Mouse (Mus musculus) heart, postnatal 10 days (tissue): ENCODE measurements around the gene Agbl2. TPM values are rescaled to one million over a fixed set of nuclear protein-coding genes. Genes with fewer than 3 reads are reported as not detected.
A peak's percentile ranks its signal among the peaks of the same experiment; 100 is the strongest.
"Not testable (repeated sequence)": the region's sequence is repeated elsewhere in the genome, so short reads cannot be mapped to it uniquely, and the experiment has no call there.

Source experiments
- DNase-seq, 2 experiments: peaks; one replicate each; pipeline ENCODE4 v3.0.0; 2021
- intact Hi-C: fragments of 180-260 bp; cut with DNase I; formaldehyde crosslinking; loops from one replicate; pipeline ENCODE4 v1.15.1; 2025
- total RNA-seq, 2 experiments: library from RNA; stranded (reverse); gene quantifications; 2 replicates each; pipeline ENCODE4 v1.2.3; 2021

Agbl2 gene
- total RNA-seq, 2 experiments from 2014 or later, result 1.2 to 1.6 TPM

DNA sequence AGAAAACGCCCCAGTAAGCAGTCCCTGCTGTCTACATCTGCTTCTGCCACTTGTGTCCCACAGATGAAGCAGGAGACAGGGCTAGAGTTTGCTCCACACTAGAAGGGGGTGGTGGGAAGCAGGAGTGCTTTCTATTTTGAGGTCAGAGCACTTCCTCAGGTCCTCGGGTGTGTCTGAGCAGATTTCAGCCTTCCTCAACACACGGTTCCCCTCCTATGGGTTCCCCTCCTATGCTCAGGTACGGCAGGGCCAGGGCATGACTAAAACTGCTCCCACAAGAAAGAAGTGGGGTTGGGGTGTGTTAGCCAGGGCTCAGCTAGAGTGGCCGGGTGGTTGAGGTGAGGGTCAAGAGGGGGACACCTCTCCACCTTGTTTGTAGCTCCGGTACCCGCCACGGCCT is 28.2 kb downstream of the Agbl2 start:
- intact Hi-C loops, result no loop called here

DNA sequence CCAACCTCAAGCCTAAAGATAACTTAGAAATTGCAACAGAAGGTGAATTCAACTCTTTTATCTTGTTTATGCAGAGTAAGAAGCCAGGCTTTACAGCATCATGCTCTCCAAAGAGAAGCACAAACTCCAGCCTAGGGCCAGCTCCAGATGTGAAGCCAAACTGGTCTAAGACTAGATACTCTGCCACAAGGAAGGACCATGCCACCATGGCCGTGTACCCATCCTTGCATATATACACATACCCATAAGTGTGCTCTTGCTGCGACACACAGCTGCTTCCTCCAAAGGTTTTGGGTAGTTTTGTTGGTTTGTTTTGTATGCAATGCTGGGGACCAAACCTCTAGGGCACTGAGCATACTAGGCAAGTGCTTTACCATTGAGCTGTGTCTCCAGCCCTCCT is 32.7 kb downstream of the Agbl2 start:
- intact Hi-C loops, result no loop called here
- no peak for DNase-seq

More for the DNA sequence above, 28.2 kb downstream of the Agbl2 start:
- no peak for DNase-seq

- no peak for DNase-seq
- intact Hi-C loops, result no loop called here
These were observed 33.6 kb downstream of the Agbl2 start for GRCm38 (mm10) chr2:90816144-90816543.

- DNase-seq, result no peak
- intact Hi-C loops, result no loop called here
These were observed 36.2 kb downstream of the Agbl2 start for GRCm38 (mm10) chr2:90818710-90819109.

- no peak for DNase-seq
- intact Hi-C loops, result no loop called here
These were observed 38.4 kb downstream of the Agbl2 start for GRCm38 (mm10) chr2:90820894-90821293.

DNA sequence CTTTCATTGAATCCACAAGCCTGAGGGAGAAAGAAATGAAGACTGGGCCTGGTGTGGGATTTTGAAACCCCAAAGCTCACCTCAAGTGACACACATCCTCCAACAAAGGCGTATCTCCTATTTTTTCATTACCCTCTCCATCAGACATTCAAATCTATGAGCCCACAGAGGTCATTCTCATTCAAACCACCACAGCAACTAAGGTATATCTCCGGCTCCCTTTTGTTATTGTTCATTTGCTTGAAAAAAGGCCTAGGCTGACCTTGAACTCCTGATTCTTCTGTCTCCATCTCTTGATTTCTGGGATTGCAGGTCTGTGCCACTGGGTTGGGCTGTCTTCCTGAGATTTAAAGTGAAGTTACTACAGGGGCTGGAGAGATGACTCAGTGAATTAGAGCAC is 40.5 kb downstream of the Agbl2 start:
- intact Hi-C loops, result no loop called here
- DNase-seq, result no peak

DNA sequence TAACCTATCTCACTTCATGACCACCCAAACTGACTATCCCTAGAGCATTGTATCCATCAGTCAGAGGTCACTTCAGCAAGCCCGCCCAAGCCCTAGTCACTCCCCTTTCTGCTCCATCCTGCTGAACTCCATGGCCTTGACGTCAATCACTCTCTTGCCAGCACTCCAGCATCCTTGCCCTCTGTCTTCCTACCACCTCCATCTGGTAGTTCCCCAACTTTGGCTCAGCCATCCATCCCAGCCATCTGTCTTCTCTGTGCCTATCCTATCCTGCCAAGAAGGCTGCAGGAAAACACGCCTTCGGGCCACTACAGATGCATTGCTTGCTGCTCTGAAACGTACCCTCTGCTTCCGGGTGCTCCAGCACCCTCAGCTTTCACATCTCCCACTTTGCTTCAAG is 41.3 kb downstream of the Agbl2 start:
- no peak for DNase-seq
- intact Hi-C loops, result no loop called here

GRCm38 (mm10) chr2:90824528-90824927 is 42.0 kb downstream of the Agbl2 start:
- intact Hi-C loops, DNase-seq: not testable (repeated sequence)

GRCm38 (mm10) chr2:90825515-90826172 is 43.1 kb downstream of the Agbl2 start:
- DNase-seq, result no peak
- intact Hi-C loops, result no loop called here

DNA sequence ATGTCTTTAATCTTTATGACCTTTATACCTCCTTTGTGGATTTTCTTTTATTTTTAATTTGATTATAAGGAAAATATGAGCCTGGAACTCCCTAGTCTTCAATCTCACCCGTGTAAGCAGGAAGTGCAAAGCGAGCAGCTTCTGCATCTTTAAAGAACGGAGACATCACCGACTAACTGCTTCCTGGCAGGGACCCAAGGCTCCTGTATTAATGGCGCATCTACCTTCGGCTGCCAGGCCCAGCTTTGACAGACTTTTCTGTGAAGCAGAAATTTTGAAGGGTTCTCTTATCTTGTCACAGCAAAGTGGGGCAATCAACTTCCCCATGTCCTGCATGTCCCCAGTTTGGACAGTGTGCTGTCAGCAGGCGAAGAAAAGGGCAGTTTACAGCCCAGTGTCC is 46.2 kb downstream of the Agbl2 start:
- intact Hi-C loops, result no loop called here
- DNase-seq, result no peak

DNA sequence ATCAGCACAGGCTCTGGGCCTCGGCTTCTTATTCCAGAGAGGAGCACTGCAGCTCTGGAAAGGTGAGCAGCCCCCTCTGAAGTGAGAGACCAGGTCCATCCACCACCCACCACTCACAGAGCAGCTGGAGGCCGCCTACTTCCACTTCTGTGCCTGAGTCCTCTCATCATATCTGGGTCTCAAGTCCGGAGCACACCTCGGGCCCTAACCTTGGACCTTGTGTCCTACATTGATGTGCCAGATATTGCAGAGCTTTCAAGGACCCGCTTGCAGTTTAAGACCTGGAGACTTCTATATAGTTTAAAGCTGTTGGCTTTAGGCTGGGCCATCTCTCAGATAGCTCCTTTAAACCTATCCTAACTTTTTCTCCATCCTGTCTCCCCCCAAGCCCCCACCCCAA is 51.0 kb downstream of the Agbl2 start:
- intact Hi-C loops, result no loop called here
- DNase-seq, result no peak

DNA sequence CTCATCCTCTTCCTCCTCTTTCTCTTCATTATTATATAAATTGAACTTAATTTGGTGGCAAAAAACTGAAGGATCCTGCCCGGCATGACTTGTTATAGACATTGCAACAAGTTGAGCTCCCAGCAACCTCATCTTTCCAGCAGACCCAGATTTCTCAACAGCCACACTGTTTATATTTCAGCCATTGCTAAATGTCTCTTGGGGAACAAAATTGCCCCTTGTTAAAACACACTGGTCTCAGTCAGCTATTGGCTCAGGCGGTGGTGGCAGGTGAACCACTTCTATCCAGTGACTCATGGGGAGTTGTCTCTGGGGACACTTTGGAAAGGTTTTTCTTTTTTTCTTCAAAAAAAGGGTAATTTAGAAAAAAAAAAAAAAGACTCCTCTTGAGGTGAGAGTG is 56.1 kb downstream of the Agbl2 start:
- no peak for DNase-seq
- intact Hi-C loops, result no loop called here

DNA sequence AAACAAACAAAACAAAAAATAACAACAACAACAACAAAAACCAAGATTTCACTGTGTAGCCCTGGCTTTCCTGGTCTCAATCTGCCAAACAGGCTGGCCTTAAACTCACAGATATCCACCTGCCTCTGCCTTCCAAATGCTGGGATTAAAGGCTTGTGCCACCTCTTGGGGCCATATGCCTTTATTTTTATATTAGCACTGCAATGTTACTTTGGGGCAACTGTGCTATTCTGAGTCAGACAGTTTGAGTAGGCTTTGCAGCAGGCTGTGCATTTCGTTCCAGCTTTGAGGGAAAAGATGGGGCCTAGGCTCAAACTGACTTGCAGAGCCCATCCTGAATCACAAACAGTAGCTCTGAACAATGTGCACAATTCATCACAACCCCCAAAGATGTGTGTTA is 61.1 kb downstream of the Agbl2 start:
- intact Hi-C loops, result no loop called here
- no peak for DNase-seq

- intact Hi-C loops, result no loop called here
- DNase-seq, result no peak
These were observed 61.7 kb downstream of the Agbl2 start for GRCm38 (mm10) chr2:90844262-90844661.

DNA sequence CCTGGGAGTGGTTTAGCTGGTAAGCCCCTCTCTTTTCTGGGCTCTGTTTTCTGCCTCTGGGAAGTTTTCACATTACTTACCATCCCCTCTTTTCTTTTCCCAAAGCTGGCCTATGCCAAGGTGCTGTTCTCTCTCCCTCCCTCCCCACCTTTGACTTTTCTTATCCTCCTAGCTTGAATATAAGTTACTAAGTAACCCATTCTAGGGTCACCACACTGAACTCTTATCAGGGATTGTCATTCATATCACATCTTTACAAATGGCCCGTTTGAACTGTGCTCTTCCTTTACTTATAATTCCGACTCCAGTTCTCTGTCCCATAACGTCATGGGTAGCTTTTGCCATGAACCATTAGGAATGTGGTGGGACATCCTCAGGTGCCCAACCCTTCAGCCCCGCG is 62.7 kb downstream of the Agbl2 start:
- DNase-seq, result no peak
- intact Hi-C loops, result no loop called here

DNA sequence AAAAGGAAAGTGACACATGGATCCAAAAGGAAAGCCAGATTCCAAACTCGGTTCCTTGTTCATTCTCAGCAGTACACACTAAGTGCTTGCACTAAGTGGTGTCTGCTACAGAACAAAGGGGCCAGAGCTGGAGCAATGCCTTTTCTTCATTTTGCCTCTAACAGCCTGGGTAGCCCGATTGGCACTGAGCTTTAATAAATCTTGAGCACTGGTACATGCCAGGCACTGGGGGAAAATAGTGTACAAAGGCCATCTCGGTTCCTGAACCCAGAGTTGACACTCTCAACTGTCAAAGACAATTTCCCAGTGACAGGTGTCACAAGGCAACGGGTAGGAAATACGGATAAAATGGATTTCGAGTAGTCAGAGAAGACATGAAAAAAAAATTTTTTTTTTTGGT is 63.6 kb downstream of the Agbl2 start:
- DNase-seq, result peak in 1 of 2 experiments; percentile 26
- intact Hi-C loops, result no loop called here

GRCm38 (mm10) chr2:90846597-90846954 is 64.0 kb downstream of the Agbl2 start:
- DNase-seq, result no peak
- intact Hi-C loops, result no loop called here

DNA sequence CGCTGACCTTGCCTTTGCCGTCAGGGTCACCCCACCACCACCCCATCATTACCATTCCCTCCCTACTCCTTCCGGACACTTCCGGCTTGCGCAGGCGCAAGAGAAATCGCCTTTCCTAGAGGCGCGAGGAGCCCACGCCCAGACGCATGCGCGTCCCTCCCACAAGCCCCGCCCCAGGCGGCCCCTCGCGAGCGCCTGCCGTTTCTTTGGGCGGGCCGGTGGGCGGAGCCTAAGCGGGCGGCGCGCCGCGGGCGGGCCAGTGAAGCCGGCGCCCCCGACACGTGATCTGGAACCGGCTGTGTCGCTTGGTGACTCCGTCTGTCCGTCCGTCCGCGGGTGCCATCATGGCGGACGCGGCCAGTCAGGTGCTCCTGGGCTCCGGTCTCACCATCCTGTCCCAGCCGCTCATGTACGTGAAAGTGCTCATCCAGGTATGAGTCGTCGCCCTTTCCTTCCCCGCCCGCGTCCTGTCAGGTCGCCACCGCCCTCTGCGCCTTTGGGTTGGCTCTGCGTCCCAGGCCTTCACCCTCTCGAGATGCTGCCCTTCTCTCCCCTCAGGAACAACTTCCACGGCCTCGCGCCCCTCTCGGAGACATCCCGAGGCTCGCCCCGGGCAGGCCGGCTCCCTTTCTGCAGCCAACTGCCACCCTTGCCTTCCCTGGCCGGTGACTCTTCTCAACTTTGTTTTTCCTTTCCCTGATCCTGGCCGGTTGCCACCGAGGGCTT is 64.6 kb downstream of the Agbl2 start, which contains the start of gene Mtch2:
Gene Mtch2 (plus strand): TSS at position 201 of the 726 bp plus-strand sequence.
- intact Hi-C loops, result no loop called here

DNA sequence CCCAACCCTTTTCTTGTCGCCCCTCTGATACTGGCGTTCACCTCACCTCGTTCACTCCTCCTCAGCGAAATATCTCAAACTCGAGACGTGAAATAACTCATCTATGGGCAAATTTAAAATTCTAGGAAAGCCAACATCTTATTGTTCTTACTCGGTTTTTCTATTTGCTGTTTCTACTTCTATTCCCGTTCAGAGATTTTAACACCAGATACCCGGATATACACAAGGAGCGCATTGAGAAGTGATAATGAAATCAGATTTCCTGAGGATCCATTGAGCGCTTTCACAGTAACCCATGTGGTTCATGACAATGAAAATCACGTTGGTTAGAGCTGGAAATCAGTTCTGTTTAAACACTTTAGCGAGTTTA is 65.1 kb downstream of the Agbl2 start:
- no peak for DNase-seq
- intact Hi-C loops, result no loop called here

More for the DNA sequence above, 64.6 kb downstream of the Agbl2 start, which contains the start of gene Mtch2:
- DNase-seq, result peak; percentile 99

DNA sequence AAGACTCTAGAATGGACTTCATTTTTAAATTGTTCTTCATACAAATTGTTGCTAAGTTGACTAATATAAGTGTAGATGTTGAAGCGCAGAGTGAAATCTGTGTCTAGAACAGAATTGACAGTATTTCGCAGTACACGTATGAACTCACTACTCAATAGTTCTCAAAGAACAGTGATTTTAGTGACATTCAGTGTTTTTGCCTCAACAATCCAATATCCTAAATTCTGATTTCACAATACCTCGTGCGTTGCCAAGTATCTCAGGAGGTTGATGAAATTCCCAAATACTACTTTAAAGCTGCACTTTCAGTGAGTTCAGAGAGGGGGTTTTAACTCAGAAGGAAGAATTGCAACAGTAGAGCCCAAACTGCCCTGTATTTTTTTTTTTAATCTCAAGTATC is 65.8 kb downstream of the Agbl2 start:
- no peak for DNase-seq
- intact Hi-C loops, result no loop called here

DNA sequence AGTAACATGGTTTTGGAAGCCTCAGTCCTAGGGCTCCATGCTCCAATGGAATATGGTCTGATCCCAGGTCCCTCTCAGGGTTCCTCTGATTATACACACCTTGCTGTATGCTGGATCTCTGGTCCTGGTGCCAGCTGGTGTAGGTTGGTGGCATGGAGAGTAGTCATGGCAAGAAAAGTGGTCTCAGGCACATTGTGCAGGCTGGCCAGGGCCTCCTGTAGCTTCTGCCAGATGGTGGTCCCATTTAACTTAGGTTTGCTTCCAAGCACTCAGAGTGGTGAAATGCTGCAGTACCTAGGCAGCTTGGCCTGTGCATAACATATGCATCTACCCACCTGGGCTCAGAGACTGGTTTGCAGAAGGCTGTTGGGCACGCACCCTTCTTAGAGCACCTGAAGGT is 67.9 kb downstream of the Agbl2 start:
- DNase-seq, result no peak
- intact Hi-C loops, result no loop called here

DNA sequence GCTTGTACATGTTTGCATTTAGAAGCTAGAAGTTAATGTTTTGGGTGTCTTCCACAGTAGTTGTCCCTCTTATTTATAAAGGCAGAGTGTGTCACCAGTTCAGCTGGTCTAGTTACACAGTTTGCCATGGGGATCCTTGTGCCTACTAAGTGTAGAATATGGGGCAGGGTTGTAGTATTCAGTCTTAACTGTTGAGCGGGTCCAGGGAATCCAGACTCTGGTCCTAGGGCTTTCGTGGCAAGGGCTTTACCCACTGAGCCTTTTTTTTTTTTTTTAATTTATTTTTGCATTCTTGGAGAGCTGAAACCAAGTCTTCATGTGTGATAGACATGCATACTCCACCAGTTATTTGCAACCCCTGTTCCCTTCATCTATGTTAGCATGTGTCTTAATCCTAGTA is 79.0 kb downstream of the Agbl2 start:
- no peak for DNase-seq
- intact Hi-C loops, result no loop called here

DNA sequence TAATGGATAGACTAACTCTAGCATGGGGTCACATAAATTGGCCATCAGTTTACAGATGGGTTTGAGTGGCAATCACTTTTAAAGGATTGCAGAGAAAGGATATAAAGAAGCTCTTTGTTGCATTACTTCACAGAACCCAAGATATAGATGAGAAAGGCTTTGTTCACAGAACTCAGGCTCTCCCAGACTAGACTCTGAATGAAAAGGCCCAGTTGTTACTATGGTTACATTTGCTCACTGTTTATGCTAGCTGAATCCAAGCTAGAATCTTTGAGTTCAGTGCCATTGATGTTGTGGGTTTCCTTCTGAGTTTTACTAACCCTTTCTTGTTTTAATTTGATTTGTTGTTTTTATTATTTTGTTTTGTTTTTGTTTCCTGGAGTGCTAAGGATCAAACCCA is 81.7 kb downstream of the Agbl2 start:
- DNase-seq, result no peak
- intact Hi-C loops, result no loop called here
